Mouse (Mus musculus) heart, postnatal 4 days (tissue): ENCODE results near the gene Nova2. TPM values are rescaled to one million over a fixed set of nuclear protein-coding genes. Genes with fewer than 3 reads are reported as not detected.

ENCODE experiments used
- DNase-seq: peaks from one replicate; pipeline ENCODE4 v3.0.0; 2021
- total RNA-seq, 2 experiments: library from RNA; stranded (reverse); gene quantifications; 2 replicates each; pipeline ENCODE4 v1.2.3; 2021

Nova2 gene
- 1 to 10 TPM; 8.6 to 9.1 TPM for total RNA-seq

GRCm38 (mm10) chr7:18925162-18925938, at the start of gene Nova2:
Gene Nova2 (plus strand): TSS chr7:18925888.
- DNase-seq, result peak; percentile 90

- no peak for DNase-seq
Measured at GRCm38 (mm10) chr7:18878691-18879090, 47.0 kb upstream of the Nova2 start.

- DNase-seq, result no peak
Measured at GRCm38 (mm10) chr7:18883991-18884744, 41.5 kb upstream of the Nova2 start.

GRCm38 (mm10) chr7:18884745-18885422, 40.8 kb upstream of the Nova2 start:
- DNase-seq, result no peak

- DNase-seq, result no peak
Measured at GRCm38 (mm10) chr7:18886963-18887362, 38.7 kb upstream of the Nova2 start.

GRCm38 (mm10) chr7:18890848-18891247, 34.8 kb upstream of the Nova2 start:
- DNase-seq, result no peak

- peak; percentile 91 for DNase-seq
Measured at GRCm38 (mm10) chr7:18891872-18892599, 33.7 kb upstream of the Nova2 start.

GRCm38 (mm10) chr7:18893009-18893408, 32.7 kb upstream of the Nova2 start:
- DNase-seq, result no peak

- DNase-seq, result peak; percentile 68
Measured at GRCm38 (mm10) chr7:18893651-18894430, 31.8 kb upstream of the Nova2 start.

GRCm38 (mm10) chr7:18896536-18896935, 29.2 kb upstream of the Nova2 start:
- DNase-seq, result peak; percentile 61

GRCm38 (mm10) chr7:18900513-18900912, 25.2 kb upstream of the Nova2 start:
- DNase-seq, result no peak

- no peak for DNase-seq
Measured at GRCm38 (mm10) chr7:18902486-18902885, 23.2 kb upstream of the Nova2 start.

GRCm38 (mm10) chr7:18904971-18905370, 20.7 kb upstream of the Nova2 start:
- DNase-seq, result no peak

GRCm38 (mm10) chr7:18909797-18910196, 15.9 kb upstream of the Nova2 start:
- DNase-seq, result no peak

GRCm38 (mm10) chr7:18910241-18910831, 15.4 kb upstream of the Nova2 start, which contains the start of gene Ccdc61:
Gene Ccdc61 (minus strand): TSS chr7:18910415.
- DNase-seq, result peak; percentile 98

GRCm38 (mm10) chr7:18916254-18916653, 9.4 kb upstream of the Nova2 start:
- no peak for DNase-seq

- DNase-seq, result peak; percentile 34
Measured at GRCm38 (mm10) chr7:18917931-18918330, 7.8 kb upstream of the Nova2 start.

- DNase-seq, result peak; percentile 51
Measured at GRCm38 (mm10) chr7:18921069-18921468, 4.6 kb upstream of the Nova2 start.

GRCm38 (mm10) chr7:18922807-18923206, 2.9 kb upstream of the Nova2 start:
- no peak for DNase-seq

- no peak for DNase-seq
Measured at GRCm38 (mm10) chr7:18923267-18923666, 2.4 kb upstream of the Nova2 start.

GRCm38 (mm10) chr7:18923711-18924191, 1.9 kb upstream of the Nova2 start:
- DNase-seq, result no peak
